Mouse (Mus musculus): Measurements from ENCODE around the gene Gpsm3.

DNA sequence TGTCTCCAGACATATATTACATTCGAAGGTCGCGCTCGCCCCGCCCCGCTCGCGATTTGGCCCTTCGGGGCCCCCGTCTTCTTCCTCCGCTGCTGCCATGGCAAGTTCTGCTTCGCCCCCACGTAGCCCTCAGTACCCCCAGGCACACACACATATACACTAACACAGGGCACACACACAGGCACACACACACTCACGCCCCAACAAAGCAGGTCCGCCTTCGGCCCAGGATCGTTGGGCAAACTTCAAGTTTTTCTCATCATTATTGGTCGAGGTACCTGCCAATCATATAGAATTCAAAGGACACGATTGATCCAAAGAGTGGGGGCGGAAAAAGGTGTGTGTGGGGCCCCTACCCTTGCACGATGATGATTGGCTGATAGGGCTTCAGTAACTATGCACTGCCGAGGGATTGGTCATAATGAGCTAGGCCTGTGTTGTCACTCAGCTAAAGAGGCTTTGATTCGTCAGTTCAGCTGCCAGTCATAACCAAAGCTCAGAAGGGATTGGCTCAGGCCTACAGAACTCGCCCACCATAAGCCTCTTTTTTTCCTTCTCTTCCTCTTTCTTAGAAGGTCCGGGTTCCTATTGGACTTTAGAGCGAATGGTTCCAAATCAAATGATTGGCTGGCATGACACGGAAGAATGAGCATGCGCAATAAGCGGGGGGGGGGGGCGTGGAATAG lies 13.9 kb downstream of the Gpsm3 start, which contains the start of gene Rnf5:
- TF ChIP-seq CTCF (IDR thresholded peaks at IDR 0.05; ENCODE audit: low read depth) (no peak), EP300 (optimal IDR thresholded peaks at IDR 0.05) (peak; percentile 97)

Measured in stomach, postnatal 0 days (tissue).